Mouse (Mus musculus): ENCODE measurements around the gene Cab39. TPM values are rescaled to one million over a fixed set of nuclear protein-coding genes. Genes with fewer than 3 reads are reported as not detected.

Gene Cab39
- polyA plus RNA-seq, 1 experiment from 2014 or later = 33.6 TPM

GRCm38 (mm10) chr1:85764291-85764690 lies 28.9 kb upstream of the Cab39 start:
- 85% methylated on average over 4 of the region's 4 CpGs for whole genome bisulfite sequencing
- Histone ChIP-seq H3K4me1 (no peaks in the 10 kb centered on the region), H3K4me3 (no peak overlapping the region), H3K27ac (replicated peaks) (no peak overlapping the region), H3K9me3 (no peaks in the 10 kb centered on the region), H3K27me3 (replicated peaks; ENCODE audit: low read depth, poor library complexity, severe bottlenecking) (no peaks in the 10 kb centered on the region), H3K36me3 (replicated peaks) (no peaks in the 10 kb centered on the region)
- no peak for DNase-seq (ENCODE audit: low spot score)

- H3K27ac ChIP-seq (replicated peaks) = no peak overlapping the region
- no peaks in the 10 kb centered on the region for H3K9me3 ChIP-seq
- DNase-seq (ENCODE audit: low spot score) = no peak
- WGBS = 70% methylated on average over 3 of the region's 3 CpGs
- H3K36me3 ChIP-seq (replicated peaks) = no peaks in the 10 kb centered on the region
- no peak overlapping the region for H3K4me3 ChIP-seq
- H3K4me1 ChIP-seq = no peaks in the 10 kb centered on the region
- no peaks in the 10 kb centered on the region for H3K27me3 ChIP-seq (replicated peaks; ENCODE audit: low read depth, poor library complexity, severe bottlenecking)
Observed at GRCm38 (mm10) chr1:85766120-85766519, 27.1 kb upstream of the Cab39 start.

GRCm38 (mm10) chr1:85767754-85768153 lies 25.5 kb upstream of the Cab39 start:
- H3K9me3 ChIP-seq = no peaks in the 10 kb centered on the region
- H3K27ac ChIP-seq (replicated peaks) = no peak overlapping the region
- no peaks in the 10 kb centered on the region for H3K36me3 ChIP-seq (replicated peaks)

GRCm38 (mm10) chr1:85771976-85772375 lies 21.3 kb upstream of the Cab39 start:
- Histone ChIP-seq H3K9me3 (no peaks in the 10 kb centered on the region), H3K27ac (replicated peaks) (no peak overlapping the region), H3K4me1 (no peaks in the 10 kb centered on the region), H3K27me3 (replicated peaks; ENCODE audit: low read depth, poor library complexity, severe bottlenecking) (no peaks in the 10 kb centered on the region), H3K36me3 (replicated peaks) (no peaks in the 10 kb centered on the region), H3K4me3 (no peak overlapping the region)
- no peak for DNase-seq (ENCODE audit: low spot score)
- WGBS = 86% methylated on average over 3 of the region's 3 CpGs

More at GRCm38 (mm10) chr1:85767754-85768153, 25.5 kb upstream of the Cab39 start:
- Histone ChIP-seq H3K4me3 (no peak overlapping the region), H3K4me1 (no peaks in the 10 kb centered on the region), H3K27me3 (replicated peaks; ENCODE audit: low read depth, poor library complexity, severe bottlenecking) (no peaks in the 10 kb centered on the region)
- DNase-seq (ENCODE audit: low spot score) = no peak
- 69% methylated on average over 1 of the region's 1 CpGs for WGBS

- no peaks in the 10 kb centered on the region for H3K4me1 ChIP-seq
- no peak for DNase-seq (ENCODE audit: low spot score)
- no peak overlapping the region for H3K27ac ChIP-seq (replicated peaks)
- no peaks in the 10 kb centered on the region for H3K27me3 ChIP-seq (replicated peaks; ENCODE audit: low read depth, poor library complexity, severe bottlenecking)
- no peaks in the 10 kb centered on the region for H3K36me3 ChIP-seq (replicated peaks)
- no peak overlapping the region for H3K4me3 ChIP-seq
- no peaks in the 10 kb centered on the region for H3K9me3 ChIP-seq
- 90% methylated on average over 7 of the region's 7 CpGs for WGBS
Observed at GRCm38 (mm10) chr1:85775136-85775535, 18.1 kb upstream of the Cab39 start.

- 51% methylated on average over 10 of the region's 10 CpGs for WGBS
- no peak for DNase-seq (ENCODE audit: low spot score)
- no peak overlapping the region for H3K27ac ChIP-seq (replicated peaks)
Observed at GRCm38 (mm10) chr1:85776154-85776553, 17.1 kb upstream of the Cab39 start.

GRCm38 (mm10) chr1:85778436-85778835 lies 14.8 kb upstream of the Cab39 start, which contains the start of gene A630001G21Rik:
A630001G21Rik (minus strand) TSS chr1:85778643.
- Histone ChIP-seq H3K4me3 (no peak within 1 kb of the TSS), H3K4me1 (no peaks in the 10 kb centered on the region), H3K36me3 (replicated peaks) (no peaks in the 10 kb centered on the region), H3K9me3 (no peaks in the 10 kb centered on the region), H3K27ac (replicated peaks) (no peak within 1 kb of the TSS), H3K27me3 (replicated peaks; ENCODE audit: low read depth, poor library complexity, severe bottlenecking) (no peaks in the 10 kb centered on the region)
- 92% methylated on average over 4 of the region's 4 CpGs for WGBS
- DNase-seq (ENCODE audit: low spot score) = no peak

More at GRCm38 (mm10) chr1:85776154-85776553, 17.1 kb upstream of the Cab39 start:
- Histone ChIP-seq H3K4me1 (no peaks in the 10 kb centered on the region), H3K4me3 (no peak overlapping the region), H3K36me3 (replicated peaks) (no peaks in the 10 kb centered on the region), H3K27me3 (replicated peaks; ENCODE audit: low read depth, poor library complexity, severe bottlenecking) (no peaks in the 10 kb centered on the region), H3K9me3 (no peaks in the 10 kb centered on the region)

- H3K36me3 ChIP-seq (replicated peaks) = no peaks in the 10 kb centered on the region
- no peaks in the 10 kb centered on the region for H3K4me1 ChIP-seq
- no peak overlapping the region for H3K27ac ChIP-seq (replicated peaks)
- H3K4me3 ChIP-seq = no peak overlapping the region
- H3K27me3 ChIP-seq (replicated peaks; ENCODE audit: low read depth, poor library complexity, severe bottlenecking) = no peaks in the 10 kb centered on the region
- WGBS = 76% methylated on average over 3 of the region's 3 CpGs
- no peak for DNase-seq (ENCODE audit: low spot score)
- H3K9me3 ChIP-seq = no peaks in the 10 kb centered on the region
Observed at GRCm38 (mm10) chr1:85779012-85779411, 14.2 kb upstream of the Cab39 start.

GRCm38 (mm10) chr1:85779428-85780180 lies 13.6 kb upstream of the Cab39 start:
- WGBS = 83% methylated on average over 4 of the region's 4 CpGs
- Histone ChIP-seq H3K4me3 (no peak overlapping the region), H3K36me3 (replicated peaks) (no peaks in the 10 kb centered on the region), H3K9me3 (no peaks in the 10 kb centered on the region), H3K27me3 (replicated peaks; ENCODE audit: low read depth, poor library complexity, severe bottlenecking) (no peaks in the 10 kb centered on the region), H3K27ac (replicated peaks) (no peak overlapping the region), H3K4me1 (no peaks in the 10 kb centered on the region)
- DNase-seq (ENCODE audit: low spot score) = no peak

GRCm38 (mm10) chr1:85790565-85790964 lies 2.7 kb upstream of the Cab39 start:
- 82% methylated on average over 3 of the region's 3 CpGs for whole genome bisulfite sequencing
- no peaks in the 10 kb centered on the region for H3K27me3 ChIP-seq (replicated peaks; ENCODE audit: low read depth, poor library complexity, severe bottlenecking)
- H3K9me3 ChIP-seq = no peaks in the 10 kb centered on the region
- no peak overlapping the region for H3K27ac ChIP-seq (replicated peaks)
- peaks cover 14% of the 10 kb centered on the region for H3K4me1 ChIP-seq
- no peak overlapping the region for H3K4me3 ChIP-seq
- DNase-seq (ENCODE audit: low spot score) = no peak
- no peaks in the 10 kb centered on the region for H3K36me3 ChIP-seq (replicated peaks)

GRCm38 (mm10) chr1:85791476-85791875 lies 1.8 kb upstream of the Cab39 start:
- peaks cover 8% of the 10 kb centered on the region for H3K36me3 ChIP-seq (replicated peaks)
- H3K9me3 ChIP-seq = no peaks in the 10 kb centered on the region
- peaks cover 17% of the 10 kb centered on the region for H3K4me1 ChIP-seq
- H3K27ac ChIP-seq (replicated peaks) = no peak overlapping the region
- no peak for DNase-seq (ENCODE audit: low spot score)
- no peak overlapping the region for H3K4me3 ChIP-seq
- WGBS = 85% methylated on average over 3 of the region's 3 CpGs
- no peaks in the 10 kb centered on the region for H3K27me3 ChIP-seq (replicated peaks; ENCODE audit: low read depth, poor library complexity, severe bottlenecking)

- under 1% methylated on average over 38 of the region's 38 CpGs for WGBS
- H3K27me3 ChIP-seq (replicated peaks; ENCODE audit: low read depth, poor library complexity, severe bottlenecking) = no peaks in the 10 kb centered on the region
- peaks cover 18% of the 10 kb centered on the region for H3K36me3 ChIP-seq (replicated peaks)
- peak; percentile 66 for DNase-seq (ENCODE audit: low spot score)
- H3K27ac ChIP-seq (replicated peaks) = peak overlapping the region; percentile 94
- H3K9me3 ChIP-seq = no peaks in the 10 kb centered on the region
- peaks cover 17% of the 10 kb centered on the region for H3K4me1 ChIP-seq
- peak overlapping the region; percentile 98 for H3K4me3 ChIP-seq
Observed at GRCm38 (mm10) chr1:85794106-85794771, 998 bp downstream of the Cab39 start.

- Histone ChIP-seq H3K9me3 (no peaks in the 10 kb centered on the region), H3K27me3 (replicated peaks; ENCODE audit: low read depth, poor library complexity, severe bottlenecking) (no peaks in the 10 kb centered on the region), H3K4me3 (peak overlapping the region; percentile 98), H3K27ac (replicated peaks) (no peak overlapping the region), H3K4me1 (peaks cover 17% of the 10 kb centered on the region), H3K36me3 (replicated peaks) (peaks cover 18% of the 10 kb centered on the region)
- WGBS = 78% methylated on average over 3 of the region's 3 CpGs
- no peak for DNase-seq (ENCODE audit: low spot score)
Observed at GRCm38 (mm10) chr1:85795196-85795595, 2.0 kb downstream of the Cab39 start.
